Mouse (Mus musculus) lung, embryonic 14.5 days (tissue): ENCODE data around the gene Plce1. TPM values are rescaled to one million over a fixed set of nuclear protein-coding genes. Genes with fewer than 3 reads are reported as not detected.
A peak's percentile ranks its signal among the peaks of the same experiment; 100 is the strongest.

ENCODE experiments used
- ATAC-seq: fragments of 200-750 bp; cut with Nextera tagmentation; 2 replicates; pipeline ENCODE4 v1.8.0; 2017; ENCODE audit warnings: mild to moderate bottlenecking, moderate TSS enrichment, moderate library complexity; ENCODE audit not compliant: insufficient read depth
- DNase-seq: peaks from one replicate; pipeline ENCODE4 v3.0.0-alpha.2; 2015
- H3K27ac ChIP-seq: fragments of 300-500 bp; sonication (generic); 2 replicates; pipeline ENCODE4 v1.5.1; 2014; ENCODE audit warnings: low read depth, mild to moderate bottlenecking, moderate library complexity
- H3K27me3 ChIP-seq: fragments of 300-500 bp; sonication (generic); 2 replicates; pipeline ENCODE4 v1.6.1; 2014; ENCODE audit warnings: low read length, control low read depth; ENCODE audit not compliant: insufficient read depth
- H3K36me3 ChIP-seq: fragments of 300-500 bp; sonication (generic); 2 replicates; pipeline ENCODE4 v1.6.1; 2014; ENCODE audit warnings: control low read depth; ENCODE audit not compliant: insufficient read depth
- H3K4me1 ChIP-seq: fragments of 300-500 bp; sonication (generic); 2 replicates; pipeline ENCODE4 v1.6.1; 2014; ENCODE audit warnings: antibody characterized with exemption, control low read depth; ENCODE audit not compliant: insufficient read depth
- H3K4me2 ChIP-seq: fragments of 300-500 bp; sonication (generic); 2 replicates; pipeline ENCODE4 v1.6.1; 2014; ENCODE audit warnings: mild to moderate bottlenecking
- H3K4me3 ChIP-seq: fragments of 300-500 bp; sonication (generic); 2 replicates; pipeline ENCODE4 v1.5.1; 2014; ENCODE audit warnings: low read depth, low read length
- H3K9ac ChIP-seq: fragments of 300-500 bp; sonication (generic); 2 replicates; pipeline ENCODE4 v1.6.1; 2014
- H3K9me3 ChIP-seq: fragments of 300-500 bp; sonication (generic); 2 replicates; pipeline ENCODE4 v1.6.1; 2016; ENCODE audit warnings: low read depth, low read length, control low read depth
- CTCF ChIP-seq: IDR thresholded peaks from 2 replicates; pipeline ENCODE4 v1.5.1; 2016; ENCODE audit warnings: antibody characterized with exemption, low read depth
- WGBS: fragments of 180-500 bp; shearing (Covaris S2); extraction: QIAGEN DNeasy Blood & Tissue Kit; methylation state at CpG from one replicate; pipeline ENCODE4 v1.1.7; 2014; 5-methylcytosine and 5-hydroxymethylcytosine counted together
- polyA plus RNA-seq: library from polyadenylated mRNA; unstranded; fragments of >200 nt; fragmentation: Nextera tagmentation; extraction: Ambion mirVana; gene quantifications from 2 replicates; pipeline ENCODE4 v1.2.1, GENCODE M21; 2014

The Plce1 gene
- polyA plus RNA-seq, 1 experiment from 2014 or later = 4.5 TPM

GRCm38 (mm10) chr19:38582861-38583260, 102.0 kb downstream of the Plce1 start:
- DNase-seq (peak; percentile 59), ATAC-seq (no peak)
- 70% methylated on average over 1 of the region's 1 CpGs for WGBS
- H3K4me2 ChIP-seq = no peak overlapping the region
- no peak overlapping the region for H3K9ac ChIP-seq
- peaks cover 11% of the 10 kb centered on the region for H3K4me1 ChIP-seq
- TF ChIP-seq CTCF = no peak
- no peaks in the 10 kb centered on the region for H3K36me3 ChIP-seq
- no peaks in the 10 kb centered on the region for H3K27me3 ChIP-seq
- no peak overlapping the region for H3K4me3 ChIP-seq
- no peaks in the 10 kb centered on the region for H3K9me3 ChIP-seq
- H3K27ac ChIP-seq = no peak overlapping the region

- Histone ChIP-seq H3K4me1 (peaks cover 13% of the 10 kb centered on the region), H3K4me3 (no peak overlapping the region), H3K27ac (no peak overlapping the region), H3K36me3 (no peaks in the 10 kb centered on the region), H3K4me2 (no peak overlapping the region), H3K9ac (no peak overlapping the region), H3K9me3 (no peaks in the 10 kb centered on the region), H3K27me3 (no peaks in the 10 kb centered on the region)
- no peak for TF ChIP-seq CTCF
- WGBS = 25% methylated on average over 5 of the region's 5 CpGs
- DNase-seq = peak; percentile 84
- ATAC-seq = peak; percentile 42; the same call in 1 of the 2 replicates
These were observed 106.7 kb downstream of the Plce1 start for GRCm38 (mm10) chr19:38587559-38587958.

GRCm38 (mm10) chr19:38589466-38589865, 108.6 kb downstream of the Plce1 start:
- H3K4me3 ChIP-seq = no peak overlapping the region
- no peaks in the 10 kb centered on the region for H3K36me3 ChIP-seq
- H3K27ac ChIP-seq = no peak overlapping the region
- ATAC-seq = no peak
- TF ChIP-seq CTCF = no peak
- no peak overlapping the region for H3K4me2 ChIP-seq
- DNase-seq = no peak
- no peak overlapping the region for H3K9ac ChIP-seq
- WGBS = 62% methylated on average over 5 of the region's 5 CpGs
- peaks cover 15% of the 10 kb centered on the region for H3K4me1 ChIP-seq
- no peaks in the 10 kb centered on the region for H3K27me3 ChIP-seq
- no peaks in the 10 kb centered on the region for H3K9me3 ChIP-seq

GRCm38 (mm10) chr19:38589941-38590340, 109.0 kb downstream of the Plce1 start:
- WGBS = 76% methylated on average over 8 of the region's 8 CpGs
- H3K4me1 ChIP-seq = peaks cover 15% of the 10 kb centered on the region

GRCm38 (mm10) chr19:38592566-38593224, 111.8 kb downstream of the Plce1 start:
- Histone ChIP-seq H3K36me3 (no peaks in the 10 kb centered on the region), H3K9me3 (no peaks in the 10 kb centered on the region), H3K9ac (no peak overlapping the region), H3K4me1 (peaks cover 15% of the 10 kb centered on the region), H3K4me3 (no peak overlapping the region), H3K27me3 (no peaks in the 10 kb centered on the region), H3K4me2 (no peak overlapping the region), H3K27ac (no peak overlapping the region; the same call in 1 of the 2 replicates)
- TF ChIP-seq CTCF = no peak
- WGBS = 53% methylated on average over 7 of the region's 7 CpGs
- peak; percentile 58 for DNase-seq
- ATAC-seq = no peak; the same call in 1 of the 2 replicates

More at GRCm38 (mm10) chr19:38589941-38590340, 109.0 kb downstream of the Plce1 start:
- ATAC-seq (no peak), DNase-seq (no peak)
- no peaks in the 10 kb centered on the region for H3K27me3 ChIP-seq
- no peak overlapping the region for H3K4me3 ChIP-seq
- no peaks in the 10 kb centered on the region for H3K9me3 ChIP-seq
- H3K36me3 ChIP-seq = no peaks in the 10 kb centered on the region
- TF ChIP-seq CTCF = no peak
- H3K4me2 ChIP-seq = no peak overlapping the region
- H3K9ac ChIP-seq = no peak overlapping the region
- H3K27ac ChIP-seq = no peak overlapping the region

GRCm38 (mm10) chr19:38593225-38593897, 112.5 kb downstream of the Plce1 start:
- no peak for TF ChIP-seq CTCF
- no peak overlapping the region for H3K4me2 ChIP-seq
- 59% methylated on average over 12 of the region's 12 CpGs for WGBS
- ATAC-seq = peak; percentile 17; the same call in 1 of the 2 replicates
- peak; percentile 35 for DNase-seq
- H3K9ac ChIP-seq = no peak overlapping the region
- no peaks in the 10 kb centered on the region for H3K27me3 ChIP-seq
- H3K9me3 ChIP-seq = no peaks in the 10 kb centered on the region
- H3K27ac ChIP-seq = no peak overlapping the region; the same call in 1 of the 2 replicates
- H3K4me3 ChIP-seq = no peak overlapping the region
- no peaks in the 10 kb centered on the region for H3K36me3 ChIP-seq
- peaks cover 15% of the 10 kb centered on the region for H3K4me1 ChIP-seq

GRCm38 (mm10) chr19:38596096-38596495, 115.2 kb downstream of the Plce1 start:
- 85% methylated on average over 4 of the region's 4 CpGs for WGBS

More at GRCm38 (mm10) chr19:38596096-38596495, 115.2 kb downstream of the Plce1 start:
- DNase-seq (no peak), ATAC-seq (no peak)
- H3K27me3 ChIP-seq = no peaks in the 10 kb centered on the region
- H3K4me1 ChIP-seq = peaks cover 13% of the 10 kb centered on the region; the same call in 1 of the 2 replicates
- no peak overlapping the region for H3K27ac ChIP-seq
- no peak overlapping the region for H3K9ac ChIP-seq
- TF ChIP-seq CTCF = no peak
- no peaks in the 10 kb centered on the region for H3K36me3 ChIP-seq
- H3K4me3 ChIP-seq = no peak overlapping the region
- H3K4me2 ChIP-seq = no peak overlapping the region
- H3K9me3 ChIP-seq = no peaks in the 10 kb centered on the region
